Mouse (Mus musculus): ENCODE results near the gene P2rx6. TPM values are rescaled to one million over a fixed set of nuclear protein-coding genes. Genes with fewer than 3 reads are reported as not detected.
"Not testable (repeated sequence)": the region's sequence is repeated elsewhere in the genome, so short reads cannot be mapped to it uniquely, and the experiment has no call there.

P2rx6 gene
- total and polyA plus RNA-seq, 3 experiments = not detected

DNA sequence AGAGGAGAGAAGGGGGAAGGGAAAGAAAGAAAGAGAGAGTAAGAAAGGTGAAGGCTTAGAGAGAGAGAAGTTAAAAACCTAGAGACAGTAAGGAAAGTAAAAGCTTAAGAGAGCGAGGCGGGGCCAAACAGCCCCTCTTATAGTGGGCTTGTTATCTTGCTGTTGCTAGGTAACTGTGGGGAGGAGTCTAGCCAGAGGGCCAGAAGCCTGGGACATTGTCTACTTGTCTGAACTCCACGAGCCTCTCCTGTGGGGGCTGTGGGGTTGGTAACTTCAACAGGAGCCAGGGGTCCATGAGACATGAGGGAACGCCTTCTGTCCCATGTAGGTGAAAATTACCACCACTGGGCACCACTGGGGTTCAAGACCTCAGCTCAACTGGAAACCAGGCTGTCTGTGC, 7.0 kb upstream of the P2rx6 start:
- in situ Hi-C loops (cut with MboI; ENCODE audit: low pct_ligation_motif_present, low pct_unique_long_range_greater_than_20kb, low sequenced_read_pairs) = loop anchor here (5.0 to 10.0 kb wide), 3 partner anchors 33 to 180 kb away; partner anchors contain the start of genes Med15 and Smpd4
- H3K36me3 ChIP-seq (replicated peaks in 1 of 2; ENCODE audit: control insufficient read depth in 1 of 2, insufficient read depth in 1 of 2, low read length in 1 of 2); H3K9ac ChIP-seq (ENCODE audit: insufficient read depth, low read depth); H3K79me2 ChIP-seq (replicated peaks; ENCODE audit: control insufficient read depth, extremely low read depth, insufficient read depth, poor library complexity, severe bottlenecking); dilution Hi-C loops (cut with MboI; ENCODE audit: extremely low pct_ligation_motif_present, extremely low pct_unique_long_range_greater_than_20kb, low sequenced_read_pairs); H3K27ac ChIP-seq (ENCODE audit: insufficient read depth, low read depth); H3K9me3 ChIP-seq (replicated peaks; ENCODE audit: low read length): not testable (repeated sequence)
- H3K4me1 ChIP-seq (ENCODE audit: control insufficient read depth in 1 of 2, insufficient read depth in 2 of 2) = peaks cover 22 to 38% of the 10 kb centered on the region in 2 experiments
- H3K4me2 ChIP-seq (ENCODE audit: insufficient read depth, low read depth, poor library complexity, severe bottlenecking) = peak overlapping the region; percentile 57
- peak overlapping the region in 1 of 3 experiments; percentile 54 for H3K4me3 ChIP-seq (replicated peaks in 1 of 3; ENCODE audit: low read depth in 2 of 3, low read length in 2 of 3, poor library complexity in 1 of 3)
- peaks cover 19% of the 10 kb centered on the region for H3K27me3 ChIP-seq (replicated peaks)
- 0 out of 2 replicates have a peak, but pooled peaks have one; percentile 1 for TF ChIP-seq SIN3A (IDR thresholded peaks at IDR 0.05; ENCODE audit: low read length)
- DNase-seq (ENCODE audit: extremely low read depth) = peak; percentile 51

DNA sequence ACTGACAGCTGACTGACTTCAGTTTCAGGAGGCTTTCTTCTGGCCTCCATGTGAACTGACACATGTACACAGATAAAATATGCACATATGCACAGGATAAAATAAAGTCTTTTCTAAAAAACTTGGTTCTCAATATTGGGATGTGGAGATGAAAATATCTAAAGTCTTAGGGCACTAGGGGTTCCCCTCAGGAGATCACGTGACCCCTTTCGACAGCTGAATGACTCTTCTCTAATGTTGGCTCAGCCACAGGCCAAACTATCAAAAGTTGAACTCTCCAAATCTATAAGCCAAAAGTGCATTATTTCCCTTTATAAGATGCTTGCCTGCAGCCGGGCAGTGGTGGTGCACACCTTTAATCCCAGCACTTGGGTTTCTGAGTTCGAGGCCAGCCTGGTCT, 5.5 kb upstream of the P2rx6 start:
- Histone ChIP-seq H3K9me3 (replicated peaks; ENCODE audit: low read length) (no peaks in the 10 kb centered on the region), H3K27ac (ENCODE audit: insufficient read depth, low read depth) (no peak overlapping the region), H3K79me2 (replicated peaks; ENCODE audit: control insufficient read depth, extremely low read depth, insufficient read depth, poor library complexity, severe bottlenecking) (no peaks in the 10 kb centered on the region), H3K27me3 (replicated peaks) (peaks cover 28% of the 10 kb centered on the region), H3K4me3 (replicated peaks in 1 of 3; ENCODE audit: low read depth in 2 of 3, low read length in 2 of 3, poor library complexity in 1 of 3) (no peak overlapping the region), H3K9ac (ENCODE audit: insufficient read depth, low read depth) (no peak overlapping the region), H3K4me2 (ENCODE audit: insufficient read depth, low read depth, poor library complexity, severe bottlenecking) (no peak overlapping the region), H3K36me3 (replicated peaks in 1 of 2; ENCODE audit: control insufficient read depth in 1 of 2, insufficient read depth in 1 of 2, low read length in 1 of 2) (no peaks in the 10 kb centered on the region), H3K4me1 (ENCODE audit: control insufficient read depth in 1 of 2, insufficient read depth in 2 of 2) (peaks cover 22 to 38% of the 10 kb centered on the region in 2 experiments)
- TF ChIP-seq USF1 (IDR thresholded peaks at IDR 0.05; ENCODE audit: low read depth, low read length) (peak; percentile 15; the same call in 1 of the 2 replicates), ETS1 (conservative IDR thresholded peaks at IDR 0.05; ENCODE audit: low read depth, low read length) (no peak), MAX (IDR thresholded peaks at IDR 0.05; ENCODE audit: low read length) (no peak), MAFK (IDR thresholded peaks at IDR 0.05; ENCODE audit: insufficient replicate concordance, low read length) (no peak), JUND (conservative IDR thresholded peaks at IDR 0.05; ENCODE audit: low read depth, low read length) (no peak)
- no peak for DNase-seq (ENCODE audit: extremely low read depth)
- dilution Hi-C loops (cut with MboI; ENCODE audit: extremely low pct_ligation_motif_present, extremely low pct_unique_long_range_greater_than_20kb, low sequenced_read_pairs) (no loop called here), in situ Hi-C loops (cut with MboI; ENCODE audit: low pct_ligation_motif_present, low pct_unique_long_range_greater_than_20kb, low sequenced_read_pairs) (loop anchor here (5.0 to 10.0 kb wide), 2 partner anchors 61 to 179 kb away; partner anchors contain the start of genes Med15 and Smpd4)

DNA sequence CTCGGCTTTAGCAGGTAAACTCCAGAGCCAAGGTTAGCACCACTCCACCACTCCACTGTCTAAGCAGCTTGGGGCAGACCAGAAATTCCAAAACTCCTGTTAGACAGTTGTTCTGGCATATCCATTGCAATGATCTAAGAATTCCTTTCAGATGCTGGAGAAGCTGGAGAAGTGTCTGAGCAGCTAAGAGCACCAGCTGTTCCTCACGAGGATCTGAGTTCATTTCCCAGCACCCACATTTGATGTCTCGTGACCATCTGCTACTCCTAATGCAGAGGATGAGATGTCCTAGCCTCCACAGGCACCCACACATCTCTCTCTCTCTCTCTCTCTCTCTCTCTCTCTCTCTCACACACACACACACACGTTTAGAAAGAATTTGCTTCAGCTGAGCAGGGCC, 4.8 kb upstream of the P2rx6 start:
- no peak for DNase-seq (ENCODE audit: extremely low read depth)
- Histone ChIP-seq H3K27me3 (replicated peaks) (peaks cover 35% of the 10 kb centered on the region), H3K36me3 (replicated peaks in 1 of 2; ENCODE audit: control insufficient read depth in 1 of 2, insufficient read depth in 1 of 2, low read length in 1 of 2) (no peaks in the 10 kb centered on the region), H3K4me2 (ENCODE audit: insufficient read depth, low read depth, poor library complexity, severe bottlenecking) (no peak overlapping the region), H3K4me1 (ENCODE audit: control insufficient read depth in 1 of 2, insufficient read depth in 2 of 2) (peaks cover 22 to 38% of the 10 kb centered on the region in 2 experiments), H3K27ac (ENCODE audit: insufficient read depth, low read depth) (no peak overlapping the region), H3K9ac (ENCODE audit: insufficient read depth, low read depth) (no peak overlapping the region), H3K79me2 (replicated peaks; ENCODE audit: control insufficient read depth, extremely low read depth, insufficient read depth, poor library complexity, severe bottlenecking) (no peaks in the 10 kb centered on the region), H3K4me3 (replicated peaks in 1 of 3; ENCODE audit: low read depth in 2 of 3, low read length in 2 of 3, poor library complexity in 1 of 3) (no peak overlapping the region), H3K9me3 (replicated peaks; ENCODE audit: low read length) (no peaks in the 10 kb centered on the region)
- in situ Hi-C loops (cut with MboI; ENCODE audit: low pct_ligation_motif_present, low pct_unique_long_range_greater_than_20kb, low sequenced_read_pairs) (loop anchor here (5.0 to 10.0 kb wide), 2 partner anchors 60 to 178 kb away; partner anchors contain the start of genes Med15 and Smpd4), dilution Hi-C loops (cut with MboI; ENCODE audit: extremely low pct_ligation_motif_present, extremely low pct_unique_long_range_greater_than_20kb, low sequenced_read_pairs) (no loop called here)
- TF ChIP-seq SMC3 (IDR thresholded peaks at IDR 0.05; ENCODE audit: low read depth, low read length) (no peak), MEF2A (IDR thresholded peaks at IDR 0.05; ENCODE audit: borderline replicate concordance, low read depth, low read length) (no peak), ZKSCAN1 (IDR thresholded peaks at IDR 0.05; ENCODE audit: borderline replicate concordance, low read depth, low read length) (no peak), TCF12 (IDR thresholded peaks at IDR 0.05; ENCODE audit: low read depth, low read length) (no peak), ZMIZ1 (IDR thresholded peaks at IDR 0.05; ENCODE audit: low read depth, low read length) (no peak), MAZ (IDR thresholded peaks at IDR 0.05; ENCODE audit: low read depth, low read length) (no peak), CHD1 (IDR thresholded peaks at IDR 0.05; ENCODE audit: low read depth, low read length) (no peak), USF2 (conservative IDR thresholded peaks at IDR 0.05; ENCODE audit: low read depth, low read length) (no peak), KAT2A (IDR thresholded peaks at IDR 0.05; ENCODE audit: insufficient replicate concordance, low read length) (no peak), JUN (IDR thresholded peaks at IDR 0.05; ENCODE audit: insufficient read depth, low read depth, low read length) (no peak), MAX (IDR thresholded peaks at IDR 0.05; ENCODE audit: low read length) (no peak), IRF4 (IDR thresholded peaks at IDR 0.05; ENCODE audit: low read depth, low read length) (no peak), ETS1 (conservative IDR thresholded peaks at IDR 0.05; ENCODE audit: low read depth, low read length) (no peak), MAFK (IDR thresholded peaks at IDR 0.05; ENCODE audit: insufficient replicate concordance, low read length) (no peak), POLR2AphosphoS2 (IDR thresholded peaks at IDR 0.05; ENCODE audit: low read depth, low read length) (no peak), RAD21 (IDR thresholded peaks at IDR 0.05; ENCODE audit: low read depth, low read length) (no peak)
